Mouse (Mus musculus): ENCODE results near the gene Mpz. TPM values are rescaled to one million over a fixed set of nuclear protein-coding genes. Genes with fewer than 3 reads are reported as not detected.

Gene Mpz
- polyA plus RNA-seq, 1 experiment: 0.11 TPM

DNA sequence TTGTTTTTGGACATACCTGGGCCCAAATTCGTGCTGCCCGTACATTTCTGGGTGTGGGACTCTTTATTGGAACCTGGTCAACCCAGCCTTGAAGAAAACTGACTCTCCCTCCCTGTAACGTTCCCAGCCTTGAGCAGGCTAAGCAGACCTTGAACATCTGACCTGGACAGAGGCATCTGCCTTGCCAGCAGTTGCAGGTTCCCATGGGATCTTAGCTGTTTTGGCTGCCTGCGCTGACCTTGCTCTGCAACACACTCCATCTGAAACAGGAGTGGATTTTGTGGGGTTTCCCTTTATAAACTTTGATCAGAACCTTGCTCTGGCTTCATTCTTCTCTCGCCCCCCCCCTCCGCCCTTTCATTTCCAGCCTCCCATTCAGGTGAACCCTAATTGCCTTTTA, 45.3 kb upstream of the Mpz start:
- Histone ChIP-seq H3ac (ENCODE audit: control insufficient read depth, insufficient read length, low read depth) (no peak overlapping the region), H3K79me2 (ENCODE audit: control insufficient read depth, insufficient read depth) (no peaks in the 10 kb centered on the region), H3K27me3 (ENCODE audit: control insufficient read depth, insufficient read depth, insufficient read length) (no peaks in the 10 kb centered on the region), H3K36me3 (ENCODE audit: control insufficient read depth, insufficient read depth) (no peaks in the 10 kb centered on the region), H3K4me3 (ENCODE audit: insufficient read depth, poor library complexity, severe bottlenecking) (no peak overlapping the region), H3K79me3 (ENCODE audit: low read depth) (no peaks in the 10 kb centered on the region)
- TF ChIP-seq CEBPB (IDR thresholded peaks at IDR 0.05; ENCODE audit: low read depth): no peak
- no peak for TF ChIP-seq USF1 (IDR thresholded peaks at IDR 0.05; ENCODE audit: low read depth)
- TF ChIP-seq MYOD1 (IDR thresholded peaks at IDR 0.05; ENCODE audit: control insufficient read depth, insufficient read length, low read depth): no peak

GRCm38 (mm10) chr1:171109620-171110019, 40.9 kb upstream of the Mpz start:
- H3K36me3 ChIP-seq (ENCODE audit: control insufficient read depth, insufficient read depth): no peaks in the 10 kb centered on the region
- H3K79me3 ChIP-seq (ENCODE audit: low read depth): no peaks in the 10 kb centered on the region
- no peaks in the 10 kb centered on the region for H3K27me3 ChIP-seq (ENCODE audit: control insufficient read depth, insufficient read depth, insufficient read length)
- no peak overlapping the region for H3ac ChIP-seq (ENCODE audit: control insufficient read depth, insufficient read length, low read depth)
- TF ChIP-seq MYOD1 (IDR thresholded peaks at IDR 0.05; ENCODE audit: control insufficient read depth, insufficient read length, low read depth): no peak
- TF ChIP-seq USF1 (IDR thresholded peaks at IDR 0.05; ENCODE audit: low read depth): peak; percentile 35
- H3K79me2 ChIP-seq (ENCODE audit: control insufficient read depth, insufficient read depth): no peaks in the 10 kb centered on the region
- H3K4me3 ChIP-seq (ENCODE audit: insufficient read depth, poor library complexity, severe bottlenecking): no peak overlapping the region

DNA sequence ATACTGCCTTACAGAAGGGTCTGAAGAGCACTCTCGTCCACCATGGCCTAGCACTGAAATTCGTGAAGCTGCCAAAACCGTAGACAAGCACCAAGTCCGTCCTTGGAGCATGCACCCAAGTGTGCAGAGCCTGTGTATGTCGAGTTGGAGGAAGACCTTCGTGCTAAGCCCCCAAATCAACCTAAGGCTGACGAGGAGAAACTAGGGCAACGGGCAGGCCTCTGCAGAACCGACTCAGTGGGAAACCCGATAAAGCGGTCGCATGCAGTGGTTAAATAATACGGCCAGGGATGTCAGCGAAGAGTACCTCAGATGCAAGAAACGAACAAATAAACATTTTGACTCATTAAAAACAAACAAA, 39.9 kb upstream of the Mpz start:
- Histone ChIP-seq H3K27me3 (ENCODE audit: control insufficient read depth, insufficient read depth, insufficient read length) (no peaks in the 10 kb centered on the region), H3K4me3 (ENCODE audit: insufficient read depth, poor library complexity, severe bottlenecking) (no peak overlapping the region), H3K79me2 (ENCODE audit: control insufficient read depth, insufficient read depth) (no peaks in the 10 kb centered on the region), H3K36me3 (ENCODE audit: control insufficient read depth, insufficient read depth) (no peaks in the 10 kb centered on the region), H3ac (ENCODE audit: control insufficient read depth, insufficient read length, low read depth) (peak overlapping the region; percentile 68), H3K79me3 (ENCODE audit: low read depth) (no peaks in the 10 kb centered on the region)
- TF ChIP-seq USF1 (IDR thresholded peaks at IDR 0.05; ENCODE audit: low read depth): no peak
- TF ChIP-seq FOSL1 (IDR thresholded peaks at IDR 0.05; ENCODE audit: insufficient read depth, low read length, poor library complexity, severe bottlenecking): no peak
- TF ChIP-seq MAX (IDR thresholded peaks at IDR 0.05): no peak
- no peak for TF ChIP-seq MYOD1 (IDR thresholded peaks at IDR 0.05; ENCODE audit: control insufficient read depth, insufficient read length, low read depth)
- no peak for TF ChIP-seq CEBPB (IDR thresholded peaks at IDR 0.05; ENCODE audit: low read depth)
- TF ChIP-seq MYOG (IDR thresholded peaks at IDR 0.05; ENCODE audit: control insufficient read depth, extremely low read depth, insufficient read length): no peak
- TF ChIP-seq CTCF (IDR thresholded peaks at IDR 0.05; ENCODE audit: control insufficient read depth, insufficient read depth, insufficient read length): no peak

DNA sequence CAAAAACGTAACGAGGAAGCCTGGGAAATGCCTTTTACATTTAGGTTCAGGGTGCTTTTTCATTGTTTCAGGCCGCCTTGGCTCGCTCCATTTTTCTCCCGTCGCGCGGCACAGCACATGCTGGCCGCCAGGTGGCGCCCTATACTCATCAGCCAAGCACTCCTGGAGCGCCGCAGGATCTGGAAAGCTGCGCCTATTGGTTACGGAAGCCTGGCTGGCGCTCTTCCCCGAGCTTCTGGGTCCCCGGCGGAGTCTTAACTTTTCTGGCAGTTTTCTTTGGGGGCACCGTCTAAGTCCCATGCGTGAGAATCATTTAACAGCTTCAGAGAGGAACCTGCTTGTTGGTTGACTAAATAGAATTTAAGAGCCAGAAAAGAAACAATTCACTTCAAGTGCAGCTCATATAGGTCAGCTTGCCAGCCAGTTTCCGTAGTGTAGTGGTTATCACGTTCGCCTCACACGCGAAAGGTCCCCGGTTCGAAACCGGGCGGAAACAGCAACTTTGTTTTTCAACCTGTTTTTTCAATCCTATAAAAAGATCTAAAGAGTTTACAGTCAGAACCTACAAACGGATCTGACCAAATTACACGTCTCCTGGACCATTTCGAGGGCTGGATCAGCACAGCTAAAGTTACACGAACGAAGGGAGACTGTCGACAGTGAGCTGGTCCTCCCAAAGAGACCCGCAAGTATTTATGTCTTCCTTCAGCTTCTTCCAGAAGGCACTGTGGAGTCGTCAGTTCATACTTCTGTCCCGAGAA, 39.3 kb upstream of the Mpz start:
- Histone ChIP-seq H3K79me3 (ENCODE audit: low read depth) (no peaks in the 10 kb centered on the region), H3K36me3 (ENCODE audit: control insufficient read depth, insufficient read depth) (no peaks in the 10 kb centered on the region), H3K27me3 (ENCODE audit: control insufficient read depth, insufficient read depth, insufficient read length) (no peaks in the 10 kb centered on the region), H3ac (ENCODE audit: control insufficient read depth, insufficient read length, low read depth) (peak overlapping the region; percentile 64), H3K79me2 (ENCODE audit: control insufficient read depth, insufficient read depth) (no peaks in the 10 kb centered on the region), H3K4me3 (ENCODE audit: insufficient read depth, poor library complexity, severe bottlenecking) (peak overlapping the region; percentile 34)
- TF ChIP-seq MYOG (IDR thresholded peaks at IDR 0.05; ENCODE audit: control insufficient read depth, extremely low read depth, insufficient read length) (no peak), MAX (IDR thresholded peaks at IDR 0.05) (peak; percentile 81), USF1 (IDR thresholded peaks at IDR 0.05; ENCODE audit: low read depth) (no peak), MYOD1 (IDR thresholded peaks at IDR 0.05; ENCODE audit: control insufficient read depth, insufficient read length, low read depth) (no peak), CEBPB (IDR thresholded peaks at IDR 0.05; ENCODE audit: low read depth) (no peak), CTCF (IDR thresholded peaks at IDR 0.05; ENCODE audit: control insufficient read depth, insufficient read depth, insufficient read length) (peak; percentile 79), FOSL1 (IDR thresholded peaks at IDR 0.05; ENCODE audit: insufficient read depth, low read length, poor library complexity, severe bottlenecking) (no peak)

GRCm38 (mm10) chr1:171111781-171112575, 38.5 kb upstream of the Mpz start:
- no peaks in the 10 kb centered on the region for H3K79me2 ChIP-seq (ENCODE audit: control insufficient read depth, insufficient read depth)
- no peaks in the 10 kb centered on the region for H3K27me3 ChIP-seq (ENCODE audit: control insufficient read depth, insufficient read depth, insufficient read length)

DNA sequence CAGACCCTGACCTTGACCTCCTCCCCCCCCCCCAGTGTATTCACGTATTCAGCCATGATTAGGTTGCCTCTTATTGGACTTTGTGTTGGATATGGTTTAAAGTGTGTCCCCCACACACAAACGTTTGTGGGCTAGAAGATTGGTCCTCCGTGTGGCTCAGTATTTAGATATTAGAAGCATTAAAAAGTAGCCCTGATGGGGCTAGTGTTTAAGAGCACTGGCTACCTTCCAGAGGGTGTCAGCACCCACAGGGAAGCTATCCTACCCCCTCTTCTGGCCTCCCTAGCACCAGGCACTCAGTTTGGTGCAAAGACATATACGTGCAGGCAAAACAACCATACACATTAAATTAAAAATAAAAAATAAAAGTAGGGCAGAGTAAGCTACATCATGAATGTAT, 37.5 kb upstream of the Mpz start:
- no peaks in the 10 kb centered on the region for H3K36me3 ChIP-seq (ENCODE audit: control insufficient read depth, insufficient read depth)
- H3ac ChIP-seq (ENCODE audit: control insufficient read depth, insufficient read length, low read depth): no peak overlapping the region
- no peaks in the 10 kb centered on the region for H3K79me2 ChIP-seq (ENCODE audit: control insufficient read depth, insufficient read depth)
- no peaks in the 10 kb centered on the region for H3K27me3 ChIP-seq (ENCODE audit: control insufficient read depth, insufficient read depth, insufficient read length)
- no peak overlapping the region for H3K4me3 ChIP-seq (ENCODE audit: insufficient read depth, poor library complexity, severe bottlenecking)
- no peak for TF ChIP-seq CEBPB (IDR thresholded peaks at IDR 0.05; ENCODE audit: low read depth)
- TF ChIP-seq MAX (IDR thresholded peaks at IDR 0.05): no peak
- TF ChIP-seq USF1 (IDR thresholded peaks at IDR 0.05; ENCODE audit: low read depth): no peak
- no peak for TF ChIP-seq FOSL1 (IDR thresholded peaks at IDR 0.05; ENCODE audit: insufficient read depth, low read length, poor library complexity, severe bottlenecking)
- TF ChIP-seq CTCF (IDR thresholded peaks at IDR 0.05; ENCODE audit: control insufficient read depth, insufficient read depth, insufficient read length): no peak
- no peak for TF ChIP-seq MYOD1 (IDR thresholded peaks at IDR 0.05; ENCODE audit: control insufficient read depth, insufficient read length, low read depth)
- no peak for TF ChIP-seq MYOG (IDR thresholded peaks at IDR 0.05; ENCODE audit: control insufficient read depth, extremely low read depth, insufficient read length)
- H3K79me3 ChIP-seq (ENCODE audit: low read depth): no peaks in the 10 kb centered on the region

More at GRCm38 (mm10) chr1:171111781-171112575, 38.5 kb upstream of the Mpz start:
- H3K79me3 ChIP-seq (ENCODE audit: low read depth): no peaks in the 10 kb centered on the region
- no peaks in the 10 kb centered on the region for H3K36me3 ChIP-seq (ENCODE audit: control insufficient read depth, insufficient read depth)
- peak overlapping the region; percentile 64 for H3ac ChIP-seq (ENCODE audit: control insufficient read depth, insufficient read length, low read depth)
- TF ChIP-seq MAX (IDR thresholded peaks at IDR 0.05) (no peak), CEBPB (IDR thresholded peaks at IDR 0.05; ENCODE audit: low read depth) (peak; percentile 45)
- peak overlapping the region; percentile 34 for H3K4me3 ChIP-seq (ENCODE audit: insufficient read depth, poor library complexity, severe bottlenecking)

Measured in C2C12 (cell line).